Mouse (Mus musculus) MEL (cell line): ENCODE measurements at regions not wholly inside any gene's neighbourhood (a gene's known extent, or its start where the extent isn't known, plus 50 kb on each side); places are given as distances from the start of the nearest gene placed in this dataset.
"Not testable (repeated sequence)": the region's sequence is repeated elsewhere in the genome, so short reads cannot be mapped to it uniquely, and the experiment has no call there.

Experiments used
- DNase-seq: peaks from one replicate; pipeline ENCODE4 v3.0.0; 2011; ENCODE audit warnings: low read depth, low spot score
- H3K27ac ChIP-seq: 2 replicates; pipeline ENCODE4 v1.5.1; 2012; ENCODE audit warnings: low read depth, mild to moderate bottlenecking, control low read depth, low read length, moderate library complexity; ENCODE audit not compliant: control insufficient read depth
- H3K27me3 ChIP-seq, 2 experiments: fragments of 150-350 bp in 1 of 2; sonication (generic) in 1 of 2; 2 replicates each; pipeline ENCODE4 v1.6.1; 2012; ENCODE audit warnings: low read length in 2 of 2, mild to moderate bottlenecking in 2 of 2, improper control_type of control experiment in 1 of 2, moderate library complexity in 1 of 2; ENCODE audit not compliant: insufficient read depth in 2 of 2, control insufficient read depth in 1 of 2
- H3K36me3 ChIP-seq, 2 experiments: 2 replicates each; pipeline ENCODE4 v1.6.1; 2012 to 2014; ENCODE audit warnings: low read length in 2 of 2, improper control_type of control experiment in 1 of 2, inconsistent platforms in 1 of 2, mild to moderate bottlenecking in 1 of 2; ENCODE audit not compliant: insufficient read depth in 2 of 2, control insufficient read depth in 1 of 2
- H3K4me1 ChIP-seq, 2 experiments: fragments of 150-350 bp in 1 of 2; sonication (generic) in 1 of 2; 2 replicates each; pipeline ENCODE4 v1.6.1; 2012; ENCODE audit warnings: low read length in 2 of 2, improper control_type of control experiment in 1 of 2, mild to moderate bottlenecking in 1 of 2; ENCODE audit not compliant: insufficient read depth in 2 of 2, control insufficient read depth in 1 of 2
- H3K4me3 ChIP-seq, 2 experiments: fragments of 150-350 bp in 1 of 2; sonication (generic) in 1 of 2; 2 replicates each; pipeline ENCODE4 v1.5.1; 2012; ENCODE audit warnings: low read depth in 2 of 2, low read length in 2 of 2, mild to moderate bottlenecking in 2 of 2, moderate library complexity in 2 of 2, control low read depth in 1 of 2, improper control_type of control experiment in 1 of 2; ENCODE audit not compliant: control insufficient read depth in 1 of 2, insufficient read depth in 1 of 2
- H3K79me2 ChIP-seq: 2 replicates; pipeline ENCODE4 v1.6.1; 2012; ENCODE audit warnings: mild to moderate bottlenecking, low read length, moderate library complexity; ENCODE audit not compliant: control insufficient read depth, poor library complexity, insufficient read depth
- H3K9ac ChIP-seq: 2 replicates; pipeline ENCODE4 v1.6.1; 2012; ENCODE audit warnings: low read depth, mild to moderate bottlenecking, control low read depth, low read length, moderate library complexity; ENCODE audit not compliant: control insufficient read depth, poor library complexity, severe bottlenecking
- H3K9me3 ChIP-seq: fragments of 150-350 bp; sonication (generic); replicated peaks from 2 replicates; pipeline ENCODE4 v1.6.1; 2012; ENCODE audit warnings: mild to moderate bottlenecking, low read length, improper control_type of control experiment, moderate library complexity; ENCODE audit not compliant: insufficient read depth
- BHLHE40 ChIP-seq: IDR thresholded peaks from 2 replicates; pipeline ENCODE4 v1.6.1; 2012; ENCODE audit warnings: low read depth, mild to moderate bottlenecking, inconsistent platforms, low read length, improper control_type of control experiment, borderline replicate concordance
- CHD2 ChIP-seq: IDR thresholded peaks from 2 replicates; pipeline ENCODE4 v1.6.1; 2011; ENCODE audit warnings: low read length, improper control_type of control experiment
- E2F4 ChIP-seq: IDR thresholded peaks from 2 replicates; pipeline ENCODE4 v1.6.1; 2011; ENCODE audit warnings: low read depth, low read length, improper control_type of control experiment, borderline replicate concordance
- ETS1 ChIP-seq: IDR thresholded peaks from 2 replicates; pipeline ENCODE4 v1.6.1; 2012; ENCODE audit warnings: low read depth, mild to moderate bottlenecking, inconsistent platforms, low read length, improper control_type of control experiment, moderate library complexity
- GATA1 ChIP-seq: IDR thresholded peaks from 2 replicates; pipeline ENCODE4 v1.6.1; 2011; ENCODE audit warnings: low read depth, low read length, improper control_type of control experiment
- HCFC1 ChIP-seq: IDR thresholded peaks from 2 replicates; pipeline ENCODE4 v1.6.1; 2012; ENCODE audit warnings: low read depth, mild to moderate bottlenecking, inconsistent platforms, low read length, improper control_type of control experiment, moderate library complexity
- KAT2A ChIP-seq: conservative IDR thresholded peaks from 2 replicates; pipeline ENCODE4 v1.6.1; 2012; ENCODE audit warnings: low read depth, low read length, improper control_type of control experiment, inconsistent platforms
- MAFK ChIP-seq: IDR thresholded peaks from 2 replicates; pipeline ENCODE4 v1.6.1; 2011; ENCODE audit warnings: low read depth, mild to moderate bottlenecking, low read length, improper control_type of control experiment, borderline replicate concordance
- MAZ ChIP-seq: IDR thresholded peaks from 2 replicates; pipeline ENCODE4 v1.6.1; 2012; ENCODE audit warnings: low read depth, mild to moderate bottlenecking, inconsistent platforms, low read length, improper control_type of control experiment
- MEF2A ChIP-seq: IDR thresholded peaks from 2 replicates; pipeline ENCODE4 v1.6.1; 2014; ENCODE audit warnings: low read depth, mild to moderate bottlenecking, inconsistent platforms, low read length, improper control_type of control experiment; ENCODE audit not compliant: poor library complexity, insufficient replicate concordance, severe bottlenecking; ENCODE audit errors: extremely low read depth
- MXI1 ChIP-seq: IDR thresholded peaks from 2 replicates; pipeline ENCODE4 v1.6.1; 2011; ENCODE audit warnings: mild to moderate bottlenecking, low read depth, low read length, improper control_type of control experiment
- NELFE ChIP-seq: IDR thresholded peaks from 2 replicates; pipeline ENCODE4 v1.6.1; 2011; ENCODE audit warnings: low read depth, low read length, improper control_type of control experiment
- POLR2AphosphoS2 ChIP-seq: IDR thresholded peaks from 2 replicates; pipeline ENCODE4 v1.6.1; 2011; ENCODE audit warnings: low read length, improper control_type of control experiment
- RAD21 ChIP-seq: IDR thresholded peaks from 2 replicates; pipeline ENCODE4 v1.6.1; 2011; ENCODE audit warnings: mild to moderate bottlenecking, low read depth, low read length, improper control_type of control experiment
- SIN3A ChIP-seq: IDR thresholded peaks from 2 replicates; pipeline ENCODE4 v1.6.1; 2012; ENCODE audit warnings: low read length, improper control_type of control experiment, inconsistent platforms
- SMC3 ChIP-seq: IDR thresholded peaks from 2 replicates; pipeline ENCODE4 v1.6.1; 2011; ENCODE audit warnings: low read depth, low read length, improper control_type of control experiment
- TAL1 ChIP-seq: IDR thresholded peaks from 2 replicates; pipeline ENCODE4 v1.6.1; 2012; ENCODE audit warnings: mild to moderate bottlenecking, inconsistent platforms, low read length, moderate library complexity, mixed read lengths
- UBTF ChIP-seq: IDR thresholded peaks from 2 replicates; pipeline ENCODE4 v1.6.1; 2012; ENCODE audit warnings: low read depth, mild to moderate bottlenecking, inconsistent platforms, low read length, improper control_type of control experiment, moderate library complexity, borderline replicate concordance; ENCODE audit not compliant: insufficient read depth
- ZKSCAN1 ChIP-seq: IDR thresholded peaks from 2 replicates; pipeline ENCODE4 v1.6.1; 2012; ENCODE audit warnings: low read depth, mild to moderate bottlenecking, inconsistent platforms, low read length, improper control_type of control experiment, moderate library complexity
- ZNF384 ChIP-seq: IDR thresholded peaks from 2 replicates; pipeline ENCODE4 v1.6.1; 2012; ENCODE audit warnings: low read depth, mild to moderate bottlenecking, inconsistent platforms, low read length, improper control_type of control experiment

- Histone ChIP-seq H3K27me3 (no peaks in the 10 kb centered on the region), H3K4me1 (no peaks in the 10 kb centered on the region), H3K36me3 (no peaks in the 10 kb centered on the region), H3K79me2 (no peaks in the 10 kb centered on the region), H3K27ac (no peak overlapping the region), H3K9ac (no peak overlapping the region), H3K4me3 (no peak overlapping the region), H3K9me3 (no peaks in the 10 kb centered on the region)
- TF ChIP-seq SMC3 (no peak), GATA1 (no peak), E2F4 (no peak), NELFE (no peak), MAZ (no peak), MAFK (no peak), UBTF (no peak), MEF2A (no peak), BHLHE40 (no peak), MXI1 (no peak), TAL1 (no peak), ETS1 (no peak), SIN3A (no peak), CHD2 (no peak), RAD21 (no peak), HCFC1 (no peak), ZKSCAN1 (no peak), ZNF384 (no peak), POLR2AphosphoS2 (no peak), KAT2A (no peak)
- DNase-seq = no peak
These were observed 273.0 kb upstream of the Col8a1 start for GRCm38 (mm10) chr16:58027525-58027924.

DNA sequence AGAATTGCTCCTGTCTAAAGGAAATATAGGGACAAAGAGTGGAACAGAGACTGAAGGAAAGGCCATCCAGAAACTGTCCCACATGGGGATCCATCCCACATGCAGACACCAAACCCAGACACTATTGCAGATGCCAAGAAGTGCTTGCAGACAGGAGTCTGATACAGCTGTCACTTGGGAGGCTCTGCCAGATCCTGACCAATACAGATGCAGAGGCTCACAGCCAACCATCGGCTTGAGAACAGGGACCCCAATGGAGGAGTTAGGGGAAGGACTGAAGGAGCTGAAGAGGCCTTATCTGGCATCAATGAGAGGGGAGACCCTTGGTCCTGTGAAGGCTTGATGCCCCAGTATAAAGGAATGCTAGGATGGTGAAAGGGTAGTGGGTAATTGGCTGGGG lies 274.0 kb upstream of the Col8a1 start:
- H3K9ac ChIP-seq, H3K79me2 ChIP-seq, H3K36me3 ChIP-seq, H3K9me3 ChIP-seq, H3K4me3 ChIP-seq, H3K27me3 ChIP-seq, H3K4me1 ChIP-seq, DNase-seq, H3K27ac ChIP-seq: not testable (repeated sequence)
